Mouse (Mus musculus) limb, embryonic 15.5 days (tissue): ENCODE measurements at regions not wholly inside any gene's neighbourhood (a gene's known extent, or its start where the extent isn't known, plus 50 kb on each side); places are given as distances from the start of the nearest gene placed in this dataset.
A peak's percentile ranks its signal among the peaks of the same experiment; 100 is the strongest.

Experiments
- ATAC-seq: fragments of 200-750 bp; cut with Nextera tagmentation; 2 replicates; pipeline ENCODE4 v1.8.0; 2017; ENCODE audit warnings: low read depth, moderate TSS enrichment; ENCODE audit not compliant: insufficient number of reproducible peaks, low FRiP score, low TSS enrichment
- H3K27ac ChIP-seq: fragments of 300-500 bp; sonication (generic); 2 replicates; pipeline ENCODE4 v1.5.1; 2015; ENCODE audit warnings: moderate library complexity, mild to moderate bottlenecking, inconsistent platforms
- H3K27me3 ChIP-seq: fragments of 300-500 bp; sonication (generic); 2 replicates; pipeline ENCODE4 v1.6.1; 2015; ENCODE audit warnings: inconsistent platforms
- H3K36me3 ChIP-seq: fragments of 300-500 bp; sonication (generic); 2 replicates; pipeline ENCODE4 v1.6.1; 2015; ENCODE audit warnings: inconsistent platforms
- H3K4me1 ChIP-seq: fragments of 300-500 bp; sonication (generic); 2 replicates; pipeline ENCODE4 v1.6.1; 2015; ENCODE audit warnings: inconsistent platforms
- H3K4me2 ChIP-seq: fragments of 300-500 bp; sonication (generic); 2 replicates; pipeline ENCODE4 v1.6.1; 2015; ENCODE audit warnings: mild to moderate bottlenecking, inconsistent platforms
- H3K4me3 ChIP-seq: fragments of 300-500 bp; sonication (generic); 2 replicates; pipeline ENCODE4 v1.5.1; 2015; ENCODE audit warnings: mild to moderate bottlenecking, inconsistent platforms
- H3K9ac ChIP-seq: fragments of 300-500 bp; sonication (generic); 2 replicates; pipeline ENCODE4 v1.6.1; 2015; ENCODE audit warnings: inconsistent platforms
- H3K9me3 ChIP-seq: fragments of 300-500 bp; sonication (generic); 2 replicates; pipeline ENCODE4 v1.6.1; 2016; ENCODE audit warnings: inconsistent platforms
- WGBS: fragments of 180-500 bp; shearing (Covaris S2); methylation state at CpG from one replicate; pipeline ENCODE4 v1.1.7; 2015; 5-methylcytosine and 5-hydroxymethylcytosine counted together

GRCm38 (mm10) chr19:25729103-25729502 lies 56.9 kb downstream of the Dmrt2 start:
- no peaks in the 10 kb centered on the region for H3K36me3 ChIP-seq
- H3K27me3 ChIP-seq: no peaks in the 10 kb centered on the region
- H3K9me3 ChIP-seq: no peaks in the 10 kb centered on the region
- no peak overlapping the region for H3K27ac ChIP-seq
- no peak overlapping the region for H3K4me3 ChIP-seq
- no peak overlapping the region for H3K4me2 ChIP-seq
- H3K9ac ChIP-seq: no peak overlapping the region
- H3K4me1 ChIP-seq: no peaks in the 10 kb centered on the region
- no peak for ATAC-seq
- WGBS: 86% methylated on average over 5 of the region's 5 CpGs

GRCm38 (mm10) chr19:25729633-25730032 lies 57.4 kb downstream of the Dmrt2 start:
- Histone ChIP-seq H3K4me3 (no peak overlapping the region), H3K9ac (no peak overlapping the region), H3K27ac (no peak overlapping the region), H3K9me3 (no peaks in the 10 kb centered on the region), H3K4me1 (no peaks in the 10 kb centered on the region), H3K36me3 (no peaks in the 10 kb centered on the region), H3K27me3 (no peaks in the 10 kb centered on the region), H3K4me2 (no peak overlapping the region)
- WGBS: 97% methylated on average over 1 of the region's 1 CpGs
- ATAC-seq: no peak

- H3K27ac ChIP-seq: no peak overlapping the region
- no peaks in the 10 kb centered on the region for H3K36me3 ChIP-seq
- no peak overlapping the region for H3K9ac ChIP-seq
- H3K4me3 ChIP-seq: no peak overlapping the region
- no peaks in the 10 kb centered on the region for H3K27me3 ChIP-seq
- no peak for ATAC-seq
- WGBS: 78% methylated on average over 4 of the region's 4 CpGs
- no peaks in the 10 kb centered on the region for H3K9me3 ChIP-seq
- no peak overlapping the region for H3K4me2 ChIP-seq
- H3K4me1 ChIP-seq: 0 out of 2 replicates have a peak, but pooled peaks cover 2% of the 10 kb centered on the region
Observed at GRCm38 (mm10) chr19:25778455-25778854, 106.2 kb downstream of the Dmrt2 start.

DNA sequence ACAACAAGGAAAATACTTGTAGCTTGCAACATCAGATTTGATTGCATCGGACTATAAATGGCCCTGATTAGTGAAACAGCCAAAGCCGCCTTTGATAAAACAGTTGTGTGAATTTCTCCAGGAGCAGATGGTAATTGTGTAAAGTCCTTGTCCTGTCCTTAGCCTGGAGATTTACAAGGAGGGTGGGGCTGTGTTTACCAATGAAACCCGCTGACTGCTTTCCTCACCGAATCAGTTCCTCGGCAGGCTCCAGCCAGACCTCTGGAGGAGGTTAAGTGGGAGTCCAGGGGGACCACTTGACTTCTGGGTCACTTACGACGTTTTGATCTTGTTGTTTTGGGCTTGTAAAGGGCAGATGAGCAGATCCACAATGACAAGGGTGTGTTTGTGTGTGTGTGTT lies 107.1 kb downstream of the Dmrt2 start:
- Histone ChIP-seq H3K4me1 (0 out of 2 replicates have a peak, but pooled peaks cover 2% of the 10 kb centered on the region), H3K4me3 (no peak overlapping the region), H3K9ac (no peak overlapping the region), H3K27me3 (no peaks in the 10 kb centered on the region), H3K9me3 (no peaks in the 10 kb centered on the region), H3K36me3 (no peaks in the 10 kb centered on the region), H3K27ac (no peak overlapping the region), H3K4me2 (no peak overlapping the region)
- 38% methylated on average over 7 of the region's 7 CpGs for WGBS
- no peak for ATAC-seq

DNA sequence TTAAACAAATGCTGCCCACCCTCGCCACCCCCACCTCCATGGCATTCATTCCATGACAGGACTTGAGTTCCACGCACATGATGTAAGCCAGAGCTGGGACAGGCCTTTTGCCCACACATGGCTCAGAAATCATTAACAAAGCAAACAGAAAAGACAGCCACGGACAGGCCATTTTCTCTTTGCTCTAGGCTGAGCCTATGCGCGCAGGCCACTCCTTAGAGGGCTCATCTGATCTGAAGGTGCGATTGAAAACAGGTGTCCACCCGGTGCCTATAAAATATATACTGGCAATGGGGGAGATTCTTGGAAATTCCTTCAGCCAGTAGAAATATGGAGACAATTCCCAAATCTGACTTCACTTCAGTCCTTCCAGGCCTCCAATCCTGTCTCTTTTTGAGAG lies 109.1 kb downstream of the Dmrt2 start:
- ATAC-seq: no peak
- Histone ChIP-seq H3K9ac (no peak overlapping the region), H3K36me3 (no peaks in the 10 kb centered on the region), H3K9me3 (no peaks in the 10 kb centered on the region), H3K4me1 (0 out of 2 replicates have a peak, but pooled peaks cover 2% of the 10 kb centered on the region), H3K27ac (no peak overlapping the region), H3K27me3 (no peaks in the 10 kb centered on the region), H3K4me3 (no peak overlapping the region), H3K4me2 (no peak overlapping the region)
- WGBS: 44% methylated on average over 7 of the region's 7 CpGs

GRCm38 (mm10) chr19:25802692-25803091 lies 130.5 kb downstream of the Dmrt2 start:
- Histone ChIP-seq H3K4me3 (no peak overlapping the region), H3K9me3 (no peaks in the 10 kb centered on the region), H3K4me1 (no peaks in the 10 kb centered on the region), H3K27ac (no peak overlapping the region), H3K9ac (no peak overlapping the region), H3K36me3 (no peaks in the 10 kb centered on the region), H3K27me3 (no peaks in the 10 kb centered on the region), H3K4me2 (no peak overlapping the region)
- WGBS: 84% methylated on average over 7 of the region's 7 CpGs
- ATAC-seq: no peak

DNA sequence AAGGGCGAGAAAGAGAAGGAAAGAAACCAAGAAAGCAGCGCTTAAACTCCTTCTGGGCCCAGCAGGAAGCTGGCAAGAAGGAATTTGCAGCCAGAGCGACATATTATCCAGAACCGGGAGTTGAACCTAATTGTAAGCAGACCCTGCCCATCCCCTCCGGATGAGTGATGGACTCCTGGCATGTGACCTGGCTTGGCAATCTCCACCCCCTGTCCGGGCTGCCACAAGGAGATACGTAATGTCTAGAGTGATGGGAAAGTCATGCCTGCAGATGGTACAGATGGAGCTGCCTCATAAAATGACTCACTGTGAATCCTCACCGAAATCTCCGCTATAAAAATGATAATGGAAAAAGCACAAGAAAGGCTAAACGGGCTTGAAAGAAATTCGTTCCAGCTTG lies 133.1 kb downstream of the Dmrt2 start:
- Histone ChIP-seq H3K4me3 (no peak overlapping the region), H3K4me2 (no peak overlapping the region), H3K9ac (no peak overlapping the region), H3K27me3 (no peaks in the 10 kb centered on the region), H3K27ac (no peak overlapping the region), H3K9me3 (no peaks in the 10 kb centered on the region), H3K4me1 (no peaks in the 10 kb centered on the region), H3K36me3 (no peaks in the 10 kb centered on the region)
- WGBS: 33% methylated on average over 11 of the region's 11 CpGs
- ATAC-seq: no peak

DNA sequence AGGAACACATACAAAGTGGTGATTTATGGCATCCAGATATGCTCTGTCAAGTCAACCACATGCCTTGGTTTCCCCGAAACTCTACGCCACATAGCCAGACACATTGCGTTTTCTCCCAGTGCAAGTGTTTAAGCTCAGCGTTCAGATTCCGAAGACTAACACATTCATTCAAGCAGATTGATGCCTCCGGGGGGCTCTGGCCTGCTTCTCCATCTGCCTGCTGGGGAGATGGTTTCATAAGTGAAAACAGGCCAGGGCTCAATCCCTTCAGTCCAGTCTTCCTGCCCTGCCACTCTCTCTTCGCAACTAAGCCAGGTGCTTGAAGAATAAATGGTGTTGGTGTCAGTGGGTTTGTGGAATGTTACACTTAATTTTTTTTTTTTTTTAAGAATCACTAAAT lies 141.4 kb downstream of the Dmrt2 start:
- no peak for ATAC-seq
- Histone ChIP-seq H3K27me3 (no peaks in the 10 kb centered on the region), H3K27ac (no peak overlapping the region), H3K36me3 (no peaks in the 10 kb centered on the region), H3K9me3 (no peaks in the 10 kb centered on the region), H3K4me1 (no peaks in the 10 kb centered on the region), H3K4me2 (no peak overlapping the region), H3K9ac (no peak overlapping the region), H3K4me3 (no peak overlapping the region)
- 65% methylated on average over 7 of the region's 7 CpGs for WGBS

- WGBS: 32% methylated on average over 4 of the region's 4 CpGs
- peak; percentile 55; the same call in 1 of the 2 replicates for ATAC-seq
- H3K4me3 ChIP-seq: no peak overlapping the region
Observed at GRCm38 (mm10) chr19:25845158-25845557, 172.9 kb downstream of the Dmrt2 start.

GRCm38 (mm10) chr19:25856344-25856743 lies 184.1 kb downstream of the Dmrt2 start:
- no peak for ATAC-seq
- WGBS: 39% methylated on average over 4 of the region's 4 CpGs

More at GRCm38 (mm10) chr19:25845158-25845557, 172.9 kb downstream of the Dmrt2 start:
- H3K27me3 ChIP-seq: no peaks in the 10 kb centered on the region
- no peaks in the 10 kb centered on the region for H3K9me3 ChIP-seq
- no peak overlapping the region for H3K9ac ChIP-seq
- no peak overlapping the region for H3K4me2 ChIP-seq
- no peak overlapping the region for H3K27ac ChIP-seq
- no peaks in the 10 kb centered on the region for H3K36me3 ChIP-seq
- H3K4me1 ChIP-seq: peaks cover 8% of the 10 kb centered on the region; the same call in 1 of the 2 replicates

DNA sequence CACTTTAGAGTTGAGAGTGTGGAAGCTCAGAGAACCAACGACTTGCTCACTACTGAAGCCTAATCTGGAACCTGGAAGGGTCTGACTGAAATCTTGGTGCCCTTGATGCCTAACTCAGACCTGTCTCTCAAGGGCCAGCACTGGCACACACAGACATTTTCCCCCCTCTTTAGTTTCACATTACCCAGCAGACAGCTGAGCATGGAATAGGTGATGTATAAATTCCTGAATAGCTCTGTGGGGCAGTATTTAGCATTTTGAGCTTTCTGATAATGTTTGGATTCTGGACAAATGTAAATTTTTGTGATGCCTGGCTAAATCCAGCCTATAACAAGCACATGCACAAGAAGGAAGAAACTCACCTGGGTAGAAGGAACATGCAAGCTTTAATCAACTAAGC lies 191.1 kb downstream of the Dmrt2 start:
- no peaks in the 10 kb centered on the region for H3K36me3 ChIP-seq
- no peaks in the 10 kb centered on the region for H3K9me3 ChIP-seq
- ATAC-seq: no peak
- no peak overlapping the region for H3K27ac ChIP-seq
- H3K4me3 ChIP-seq: no peak overlapping the region
- H3K27me3 ChIP-seq: no peaks in the 10 kb centered on the region
- no peaks in the 10 kb centered on the region for H3K4me1 ChIP-seq
- H3K9ac ChIP-seq: no peak overlapping the region
- 50% methylated on average over 1 of the region's 1 CpGs for WGBS
- no peak overlapping the region for H3K4me2 ChIP-seq

More at GRCm38 (mm10) chr19:25856344-25856743, 184.1 kb downstream of the Dmrt2 start:
- Histone ChIP-seq H3K4me2 (no peak overlapping the region; the same call in 1 of the 2 replicates), H3K9ac (no peak overlapping the region), H3K9me3 (no peaks in the 10 kb centered on the region), H3K4me1 (no peaks in the 10 kb centered on the region), H3K36me3 (no peaks in the 10 kb centered on the region), H3K27me3 (no peaks in the 10 kb centered on the region), H3K27ac (no peak overlapping the region), H3K4me3 (no peak overlapping the region)

DNA sequence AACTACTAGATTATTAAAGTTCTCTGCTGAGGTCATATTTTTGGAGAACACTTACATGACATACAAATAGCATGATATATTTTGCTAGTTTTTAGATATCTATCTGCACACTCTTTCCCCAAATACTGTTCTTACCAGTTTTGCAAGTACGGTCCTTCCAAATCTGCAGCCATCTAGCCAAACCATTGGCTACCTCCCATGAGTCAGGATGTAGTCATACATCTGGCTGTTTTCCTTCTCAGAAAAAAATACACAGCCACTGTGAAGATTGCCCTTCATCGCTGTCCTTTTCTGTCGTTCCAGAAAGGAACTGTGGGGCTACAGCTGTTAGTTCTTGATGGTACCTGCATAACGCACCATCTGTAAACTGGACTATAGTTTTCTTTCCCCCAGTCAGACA lies 234.5 kb downstream of the Dmrt2 start:
- WGBS: 86% methylated on average over 4 of the region's 4 CpGs
- no peaks in the 10 kb centered on the region for H3K4me1 ChIP-seq
- no peaks in the 10 kb centered on the region for H3K9me3 ChIP-seq

GRCm38 (mm10) chr19:25922052-25922451 lies 249.8 kb downstream of the Dmrt2 start:
- no peak overlapping the region for H3K4me3 ChIP-seq
- no peak overlapping the region for H3K4me2 ChIP-seq
- H3K9me3 ChIP-seq: no peaks in the 10 kb centered on the region
- no peak overlapping the region for H3K27ac ChIP-seq
- peaks cover 8% of the 10 kb centered on the region for H3K4me1 ChIP-seq
- H3K36me3 ChIP-seq: no peaks in the 10 kb centered on the region
- no peaks in the 10 kb centered on the region for H3K27me3 ChIP-seq
- no peak for ATAC-seq
- no peak overlapping the region for H3K9ac ChIP-seq

More for the DNA sequence above, 234.5 kb downstream of the Dmrt2 start:
- Histone ChIP-seq H3K4me2 (no peak overlapping the region), H3K27ac (no peak overlapping the region), H3K27me3 (no peaks in the 10 kb centered on the region), H3K36me3 (no peaks in the 10 kb centered on the region), H3K4me3 (no peak overlapping the region), H3K9ac (no peak overlapping the region)
- ATAC-seq: no peak
